Mouse (Mus musculus) E14TG2a.4 (cell line): ENCODE results near the gene Phyhd1.

Experiments used
- CTCF ChIP-seq: conservative IDR thresholded peaks from 2 replicates; pipeline ENCODE4 v1.5.1; 2014; ENCODE audit warnings: low read length
- POU5F1 ChIP-seq: IDR thresholded peaks from 2 replicates; pipeline ENCODE4 v1.6.1; 2014; ENCODE audit warnings: low read length, borderline replicate concordance

DNA sequence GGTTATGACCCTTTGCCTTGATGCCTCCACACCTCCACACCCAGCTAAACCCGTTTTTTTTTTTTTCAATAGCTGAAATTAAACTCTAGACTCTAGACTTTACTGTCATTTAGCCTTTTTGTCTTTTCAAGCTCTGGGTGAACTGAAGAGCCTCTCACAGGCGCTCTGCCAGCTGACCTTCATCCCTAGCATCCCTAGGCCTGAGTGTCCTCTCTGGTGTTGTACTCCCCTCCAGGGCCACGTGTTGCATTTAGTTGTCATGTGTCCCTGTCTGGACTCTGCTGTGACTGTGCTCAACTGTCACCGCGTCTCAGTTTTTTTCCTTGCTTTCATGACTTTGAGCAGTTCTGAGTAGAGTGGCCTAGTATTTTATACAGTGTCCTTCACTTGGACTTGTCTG, 34.0 kb downstream of the Phyhd1 start:
- TF ChIP-seq CTCF = no peak
- no peak for TF ChIP-seq POU5F1
